Comparison of ENCODE assay signal across 8 mouse cellular contexts in genomic region chr5:24101446-24102140, GRCm38 (mm10). TPM values are rescaled to one million over a fixed set of nuclear protein-coding genes. Genes with fewer than 3 reads are reported as not detected.
DNase-seq lines count a peak whose midpoint lies in the region; ATAC-seq lines count a peak whose summit lies in the region.

No protein-coding gene starts in this region.

- H3K9ac ChIP-seq in kidney, embryonic 15.5 days: peak overlapping the region; percentile 77
- peak overlapping the region; percentile 85 for H3K9ac ChIP-seq in limb, embryonic 11.5 days (ENCODE audit: low read length)
- H3K9ac ChIP-seq in stomach, embryonic 14.5 days (replicated peaks; ENCODE audit: low read depth, low read length): peak overlapping the region; percentile 78

- peak overlapping the region; percentile 87 for H3K27ac ChIP-seq in kidney, embryonic 15.5 days
- H3K27ac ChIP-seq in limb, embryonic 11.5 days (replicated peaks; ENCODE audit: low read depth, low read length): no peak overlapping the region
- H3K27ac ChIP-seq in stomach, embryonic 14.5 days (ENCODE audit: low read length): peak overlapping the region; percentile 84; the same call in 1 of the 2 replicates

- peak overlapping the region; percentile 84 for H3K4me3 ChIP-seq in kidney, embryonic 15.5 days (replicated peaks)
- H3K4me3 ChIP-seq in limb, embryonic 11.5 days (ENCODE audit: low read depth, low read length): peak overlapping the region; percentile 70
- peak overlapping the region; percentile 75 for H3K4me3 ChIP-seq in stomach, embryonic 14.5 days (ENCODE audit: low read depth, low read length)

- no peaks in the 10 kb centered on the region for H3K9me3 ChIP-seq in kidney, embryonic 15.5 days (replicated peaks)
- no peaks in the 10 kb centered on the region for H3K9me3 ChIP-seq in limb, embryonic 11.5 days (ENCODE audit: control insufficient read depth, low read length)
- no peaks in the 10 kb centered on the region for H3K9me3 ChIP-seq in stomach, embryonic 14.5 days (ENCODE audit: control insufficient read depth, low read depth, low read length)

- H3K27me3 ChIP-seq in kidney, embryonic 15.5 days: no peaks in the 10 kb centered on the region
- H3K27me3 ChIP-seq in limb, embryonic 11.5 days (ENCODE audit: control insufficient read depth, insufficient read depth, low read length): no peaks in the 10 kb centered on the region
- H3K27me3 ChIP-seq in stomach, embryonic 14.5 days (ENCODE audit: control insufficient read depth, insufficient read depth, low read length): no peaks in the 10 kb centered on the region

- peak overlapping the region; percentile 82 for H3K4me2 ChIP-seq in kidney, embryonic 15.5 days
- peak overlapping the region; percentile 70 for H3K4me2 ChIP-seq in limb, embryonic 11.5 days (ENCODE audit: low read depth, severe bottlenecking)
- peak overlapping the region; percentile 57 for H3K4me2 ChIP-seq in stomach, embryonic 14.5 days (replicated peaks; ENCODE audit: low read depth, low read length)

- no peak for DNase-seq in kidney, adult 8-10 months
- peak; percentile 45 for DNase-seq in MN1 (ENCODE audit: low spot score)
- no peak for DNase-seq in limb, embryonic 11.5 days (ENCODE audit: low spot score)
- DNase-seq in adrenal gland, adult 18-20 months (ENCODE audit: low spot score in 2 of 2): no peak

- 6% methylated on average over 8 of the region's 8 CpGs for WGBS in kidney, embryonic 15.5 days
- 9% methylated on average over 8 of the region's 8 CpGs for WGBS in limb, embryonic 11.5 days
- WGBS in stomach, embryonic 14.5 days: 5% methylated on average over 8 of the region's 8 CpGs

- ATAC-seq in kidney, embryonic 15.5 days (replicated peaks; ENCODE audit: low FRiP score): no peak
- ATAC-seq in erythroblast, adult 5-6 weeks (replicated peaks; ENCODE audit: low FRiP score, poor library complexity, severe bottlenecking): peak; percentile 58
- no peak for ATAC-seq in limb, embryonic 11.5 days (ENCODE audit: insufficient number of reproducible peaks, low FRiP score, low TSS enrichment, low read depth)
- ATAC-seq in stomach, embryonic 14.5 days (ENCODE audit: insufficient number of reproducible peaks, insufficient read depth, low FRiP score, low read depth): no peak
- ATAC-seq in megakaryocyte-erythroid progenitor cell, adult 5-6 weeks (replicated peaks; ENCODE audit: low FRiP score, low TSS enrichment, poor library complexity, severe bottlenecking): no peak

- H3K36me3 ChIP-seq in kidney, embryonic 15.5 days: no peaks in the 10 kb centered on the region
- H3K36me3 ChIP-seq in limb, embryonic 11.5 days (ENCODE audit: control insufficient read depth, insufficient read depth, low read length): no peaks in the 10 kb centered on the region
- H3K36me3 ChIP-seq in stomach, embryonic 14.5 days (ENCODE audit: control insufficient read depth, insufficient read depth, low read length): no peaks in the 10 kb centered on the region

- H3K4me1 ChIP-seq in kidney, embryonic 15.5 days: 0 out of 2 replicates have a peak, but pooled peaks cover 4% of the 10 kb centered on the region
- no peaks in the 10 kb centered on the region for H3K4me1 ChIP-seq in limb, embryonic 11.5 days (ENCODE audit: control insufficient read depth, insufficient read depth, low read length)
- no peaks in the 10 kb centered on the region for H3K4me1 ChIP-seq in stomach, embryonic 14.5 days (ENCODE audit: control insufficient read depth, insufficient read depth, low read length)

RNA-seq across cellular contexts. Expression of gene Klhl7, which starts 1.2 kb away (rescaled TPM):
- polyA plus RNA-seq in kidney, embryonic 15.5 days (2015; fragmentation: Nextera tagmentation; extraction: Ambion mirVana): 43.6 and 45.3 TPM in 2 replicates
- total RNA-seq in erythroblast, adult 5-6 weeks (2015; ENCODE audit: low replicate concordance): 129 and 174 TPM in 2 replicates
- total RNA-seq in erythroblast, adult 5-6 weeks (2017; ENCODE audit: low replicate concordance): 149 and 157 TPM in 2 replicates
- polyA plus RNA-seq in limb, embryonic 11.5 days (2014; fragmentation: Nextera tagmentation; extraction: Ambion mirVana): 59.5 and 60.0 TPM in 2 replicates
- polyA plus RNA-seq in stomach, embryonic 14.5 days (2014; fragmentation: Nextera tagmentation; extraction: Ambion mirVana): 56.1 and 60.9 TPM in 2 replicates
- total RNA-seq in megakaryocyte-erythroid progenitor cell, adult 5-6 weeks (2014; fragmentation: Nextera tagmentation): 11.1 and 13.7 TPM in 2 replicates
- 23.1 and 32.8 TPM in 2 replicates for total RNA-seq in megakaryocyte-erythroid progenitor cell, adult 5-6 weeks (2017)
- total RNA-seq in adrenal gland, adult 18-20 months (2021): 10 to 100 TPM; 32.2 to 36.7 TPM
